ENCODE assay signal across 8 mouse cellular contexts in genomic region chr16:4474040-4474881, GRCm38 (mm10). TPM values are rescaled to one million over a fixed set of nuclear protein-coding genes. Genes with fewer than 3 reads are reported as not detected.
DNase-seq lines count a peak whose midpoint lies in the region; ATAC-seq and TF ChIP-seq lines count a peak whose summit lies in the region.
"Not testable (repeated sequence)": the region's sequence is repeated elsewhere in the genome, so short reads cannot be mapped to it uniquely, and the experiment has no call there.

No protein-coding gene starts in this region.

- TF ChIP-seq POLR2A in cortical plate, adult 2 months (IDR thresholded peaks at IDR 0.05; ENCODE audit: extremely low read depth, insufficient read depth, low read length) = not testable (repeated sequence)

- WGBS in forebrain, embryonic 16.5 days = 75% methylated on average over 10 of the region's 10 CpGs
- 72% methylated on average over 10 of the region's 10 CpGs for WGBS in hindbrain, embryonic 11.5 days
- WGBS in kidney, embryonic 16.5 days = 65% methylated on average over 10 of the region's 10 CpGs
- WGBS in liver, embryonic 15.5 days (ENCODE audit: insufficient replicate concordance) = 57% methylated on average over 10 of the region's 10 CpGs
- WGBS in midbrain, embryonic 11.5 days = 64% methylated on average over 10 of the region's 10 CpGs

- not testable (repeated sequence) for H3K9me3 ChIP-seq in forebrain, embryonic 16.5 days (ENCODE audit: control insufficient read depth, low read length); hindbrain, embryonic 11.5 days (ENCODE audit: control insufficient read depth, low read length); kidney, embryonic 16.5 days (ENCODE audit: low read length); liver, embryonic 15.5 days (replicated peaks); midbrain, embryonic 11.5 days (ENCODE audit: control insufficient read depth, low read length)

- not testable (repeated sequence) for H3K36me3 ChIP-seq in forebrain, embryonic 16.5 days (ENCODE audit: control insufficient read depth, insufficient read depth); hindbrain, embryonic 11.5 days (ENCODE audit: control insufficient read depth, insufficient read depth, low read length); kidney, embryonic 16.5 days (ENCODE audit: insufficient read depth, low read length); liver, embryonic 15.5 days (replicated peaks); midbrain, embryonic 11.5 days (ENCODE audit: control insufficient read depth, insufficient read depth, low read length)

- DNase-seq in 416B (ENCODE audit: low read depth) = peak; percentile 65
- DNase-seq in hindbrain, embryonic 11.5 days (ENCODE audit: low spot score) = not testable (repeated sequence)
- DNase-seq in midbrain, embryonic 11.5 days (ENCODE audit: low spot score, missing footprints) = peak; percentile 82
- peak; percentile 42 for DNase-seq in retina, adult 2 months (ENCODE audit: low read depth, low spot score)

- peak overlapping the region; percentile 14 for H3K27ac ChIP-seq in cortical plate, adult 2 months (ENCODE audit: insufficient read depth, low read length)
- H3K27ac ChIP-seq in forebrain, embryonic 16.5 days (ENCODE audit: low read length); hindbrain, embryonic 11.5 days (ENCODE audit: low read depth, low read length); midbrain, embryonic 11.5 days (ENCODE audit: low read depth, low read length): not testable (repeated sequence)
- peak overlapping the region; percentile 79 for H3K27ac ChIP-seq in kidney, embryonic 16.5 days (ENCODE audit: low read length)
- peak overlapping the region; percentile 75 for H3K27ac ChIP-seq in liver, embryonic 15.5 days (replicated peaks)

- peak overlapping the region; percentile 83 for H3K9ac ChIP-seq in forebrain, embryonic 16.5 days (replicated peaks; ENCODE audit: low read depth, low read length)
- H3K9ac ChIP-seq in hindbrain, embryonic 11.5 days (ENCODE audit: low read depth, low read length) = peak overlapping the region; percentile 80
- H3K9ac ChIP-seq in kidney, embryonic 16.5 days (replicated peaks; ENCODE audit: low read length) = peak overlapping the region; percentile 81
- H3K9ac ChIP-seq in liver, embryonic 15.5 days = peak overlapping the region; percentile 58
- H3K9ac ChIP-seq in midbrain, embryonic 11.5 days (ENCODE audit: low read length) = peak overlapping the region; percentile 85

- H3K27me3 ChIP-seq in forebrain, embryonic 16.5 days (replicated peaks; ENCODE audit: control insufficient read depth, insufficient read depth, low read length); hindbrain, embryonic 11.5 days (ENCODE audit: control insufficient read depth, insufficient read depth, low read length); kidney, embryonic 16.5 days (ENCODE audit: insufficient read depth, low read length); liver, embryonic 15.5 days; midbrain, embryonic 11.5 days (ENCODE audit: control insufficient read depth, insufficient read depth, low read length): not testable (repeated sequence)

- not testable (repeated sequence) for H3K4me1 ChIP-seq in cortical plate, adult 2 months (ENCODE audit: control insufficient read depth, insufficient read depth, low read length); forebrain, embryonic 16.5 days (replicated peaks; ENCODE audit: control insufficient read depth, insufficient read depth, low read length); hindbrain, embryonic 11.5 days (replicated peaks; ENCODE audit: control insufficient read depth, insufficient read depth, low read length); midbrain, embryonic 11.5 days (ENCODE audit: control insufficient read depth, insufficient read depth, low read length)
- H3K4me1 ChIP-seq in kidney, embryonic 16.5 days (ENCODE audit: insufficient read depth, low read length) = peaks cover 10% of the 10 kb centered on the region
- H3K4me1 ChIP-seq in liver, embryonic 15.5 days (replicated peaks) = peaks cover 28% of the 10 kb centered on the region

- H3K4me2 ChIP-seq in forebrain, embryonic 16.5 days (ENCODE audit: low read length) = peak overlapping the region; percentile 89
- H3K4me2 ChIP-seq in hindbrain, embryonic 11.5 days (replicated peaks; ENCODE audit: low read depth, low read length) = peak overlapping the region; percentile 81
- peak overlapping the region; percentile 86 for H3K4me2 ChIP-seq in kidney, embryonic 16.5 days (replicated peaks; ENCODE audit: low read depth, low read length)
- H3K4me2 ChIP-seq in liver, embryonic 15.5 days = peak overlapping the region; percentile 91
- peak overlapping the region; percentile 76 for H3K4me2 ChIP-seq in midbrain, embryonic 11.5 days

- TF ChIP-seq CTCF in cortical plate, adult 2 months (IDR thresholded peaks at IDR 0.05; ENCODE audit: extremely low read depth, insufficient read depth, low read length) = not testable (repeated sequence)

- peak overlapping the region; percentile 38 for H3K4me3 ChIP-seq in cortical plate, adult 2 months (ENCODE audit: insufficient read depth, low read length)
- H3K4me3 ChIP-seq in forebrain, embryonic 16.5 days (replicated peaks; ENCODE audit: low read length) = peak overlapping the region; percentile 45
- peak overlapping the region; percentile 41 for H3K4me3 ChIP-seq in hindbrain, embryonic 11.5 days (ENCODE audit: low read depth, low read length)
- peak overlapping the region; percentile 67 for H3K4me3 ChIP-seq in kidney, embryonic 16.5 days (ENCODE audit: low read length)
- H3K4me3 ChIP-seq in liver, embryonic 15.5 days (replicated peaks) = peak overlapping the region; percentile 64
- H3K4me3 ChIP-seq in midbrain, embryonic 11.5 days (ENCODE audit: low read depth, low read length) = peak overlapping the region; percentile 53

- ATAC-seq in forebrain, embryonic 16.5 days; midbrain, embryonic 11.5 days (ENCODE audit: low FRiP score): not testable (repeated sequence)
- ATAC-seq in hindbrain, embryonic 11.5 days (ENCODE audit: low FRiP score) = peak; percentile 4; the same call in 1 of the 2 replicates
- 0 out of 2 replicates have a peak, but pooled peaks have one; percentile 6 for ATAC-seq in kidney, embryonic 16.5 days (ENCODE audit: low FRiP score, low TSS enrichment)
- 0 out of 2 replicates have a peak, but pooled peaks have one; percentile 1 for ATAC-seq in liver, embryonic 15.5 days (ENCODE audit: insufficient read depth)

RNA-seq across cellular contexts. Expression of gene Adcy9, which starts 54.0 kb away (rescaled TPM):
- polyA plus RNA-seq in cortical plate, adult 2 months (2012; rRNA removed) = 29.7 and 33.1 TPM in 2 replicates
- 2.5 and 2.8 TPM in 2 replicates for polyA plus RNA-seq in forebrain, embryonic 16.5 days (2015; fragmentation: Nextera tagmentation; extraction: Ambion mirVana)
- 1.3 and 1.7 TPM in 2 replicates for polyA plus RNA-seq in hindbrain, embryonic 11.5 days (2014; fragmentation: Nextera tagmentation; extraction: Ambion mirVana)
- 1.0 and 1.1 TPM in 2 replicates for polyA plus RNA-seq in kidney, embryonic 16.5 days (2015; fragmentation: Nextera tagmentation; extraction: Ambion mirVana)
- 0.41 and 0.67 TPM in 2 replicates for polyA plus RNA-seq in liver, embryonic 15.5 days (2015; fragmentation: Nextera tagmentation; extraction: Ambion mirVana)
- polyA plus RNA-seq in midbrain, embryonic 11.5 days (2014; fragmentation: Nextera tagmentation; extraction: Ambion mirVana) = 1.2 and 1.3 TPM in 2 replicates
